Mouse (Mus musculus) liver, embryonic 14.5 days (tissue): ENCODE results near the gene Tacc2. TPM values are rescaled to one million over a fixed set of nuclear protein-coding genes. Genes with fewer than 3 reads are reported as not detected.
A peak's percentile ranks its signal among the peaks of the same experiment; 100 is the strongest.

Source experiments
- ATAC-seq: fragments of 200-750 bp; cut with Nextera tagmentation; 2 replicates; pipeline ENCODE4 v1.8.0; 2017; ENCODE audit warnings: moderate number of reproducible peaks, mild to moderate bottlenecking, moderate library complexity; ENCODE audit not compliant: insufficient read depth
- DNase-seq, 3 experiments: peaks; one replicate each; pipeline ENCODE4 v3.0.0-alpha.2; 2012 to 2013; ENCODE audit warnings: low read depth in 3 of 3, low spot score in 3 of 3
- H3K27ac ChIP-seq: fragments of 300-500 bp; sonication (generic); 2 replicates; pipeline ENCODE4 v1.5.1; 2014; ENCODE audit warnings: moderate library complexity, mild to moderate bottlenecking, control low read depth, inconsistent platforms
- H3K27me3 ChIP-seq: fragments of 300-500 bp; sonication (generic); 2 replicates; pipeline ENCODE4 v1.6.1; 2014; ENCODE audit warnings: mild to moderate bottlenecking, low read length, moderate library complexity; ENCODE audit not compliant: control insufficient read depth, insufficient read depth
- H3K36me3 ChIP-seq: fragments of 300-500 bp; sonication (generic); replicated peaks from 2 replicates; pipeline ENCODE4 v1.6.1; 2014; ENCODE audit warnings: low read depth; ENCODE audit not compliant: control insufficient read depth, insufficient read depth
- H3K4me1 ChIP-seq, 2 experiments: fragments of 200-500 bp in 1 of 2; fragments of 300-500 bp in 1 of 2; sonication (generic) in 1 of 2; replicated peaks; 2 replicates each; pipeline ENCODE4 v1.6.1; 2012 to 2014; ENCODE audit warnings: antibody characterized with exemption in 1 of 2, inconsistent platforms in 1 of 2, low read length in 1 of 2; ENCODE audit not compliant: control insufficient read depth in 2 of 2, insufficient read depth in 2 of 2
- H3K4me2 ChIP-seq: fragments of 300-500 bp; sonication (generic); 2 replicates; pipeline ENCODE4 v1.6.1; 2014; ENCODE audit warnings: low read depth, mild to moderate bottlenecking, control low read depth, moderate library complexity
- H3K4me3 ChIP-seq, 2 experiments: fragments of 200-500 bp in 1 of 2; fragments of 300-500 bp in 1 of 2; sonication (generic) in 1 of 2; 2 replicates each; pipeline ENCODE4 v1.5.1; 2012 to 2014; ENCODE audit warnings: low read depth in 2 of 2, low read length in 2 of 2, mild to moderate bottlenecking in 2 of 2, control low read depth in 1 of 2, inconsistent platforms in 1 of 2, moderate library complexity in 1 of 2; ENCODE audit not compliant: insufficient read depth in 1 of 2
- H3K9ac ChIP-seq: fragments of 300-500 bp; sonication (generic); replicated peaks from 2 replicates; pipeline ENCODE4 v1.6.1; 2014; ENCODE audit warnings: mild to moderate bottlenecking, control low read depth, moderate library complexity
- H3K9me3 ChIP-seq: fragments of 300-500 bp; sonication (generic); 2 replicates; pipeline ENCODE4 v1.6.1; 2016; ENCODE audit warnings: low read length, mixed read lengths; ENCODE audit not compliant: control insufficient read depth
- CTCF ChIP-seq: IDR thresholded peaks from 2 replicates; pipeline ENCODE4 v1.5.1; 2016; ENCODE audit warnings: antibody characterized with exemption, low read depth, control low read depth
- EP300 ChIP-seq: IDR thresholded peaks from 2 replicates; pipeline ENCODE4 v1.6.1; 2016; ENCODE audit warnings: antibody characterized with exemption, low read depth
- WGBS: fragments of 180-500 bp; shearing (Covaris S2); extraction: QIAGEN DNeasy Blood & Tissue Kit; methylation state at CpG from one replicate; pipeline ENCODE4 v1.1.7; 2014; ENCODE audit not compliant: insufficient replicate concordance; 5-methylcytosine and 5-hydroxymethylcytosine counted together
- polyA plus RNA-seq, 2 experiments: library from polyadenylated mRNA; depleted of rRNA in 1 of 2; stranded (reverse) in 1 of 2; unstranded in 1 of 2; fragments of >200 nt; fragmentation: Nextera tagmentation in 1 of 2; extraction: Ambion mirVana in 1 of 2; gene quantifications; 2 replicates each; pipeline versions ENCODE4 v1.2.1 to v1.2.3; 2012 to 2014

Tacc2 gene
- polyA plus RNA-seq, 2 experiments: 2.0 to 2.4 TPM

DNA sequence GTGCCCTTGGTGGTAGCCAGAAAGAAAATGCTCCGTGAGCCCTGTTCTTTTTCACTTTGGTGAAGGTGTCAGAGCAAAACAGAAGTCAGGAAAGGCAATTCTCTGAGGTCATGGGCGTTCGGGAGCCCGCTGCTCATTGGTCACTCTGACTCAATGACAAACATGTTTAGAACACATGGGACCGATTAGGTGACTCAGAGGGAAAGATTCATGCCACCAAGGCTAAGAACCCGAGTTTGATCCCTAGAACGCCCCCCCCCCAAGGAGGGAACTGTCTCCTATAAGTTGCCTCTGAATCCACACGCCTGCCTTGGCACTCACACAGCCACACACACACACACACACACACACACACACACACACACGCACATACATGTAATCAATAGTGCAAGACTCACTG lies 216.4 kb downstream of the Tacc2 start:
- WGBS: 64% methylated on average over 9 of the region's 9 CpGs
- no peak overlapping the region for H3K4me2 ChIP-seq
- H3K27me3 ChIP-seq: no peaks in the 10 kb centered on the region
- no peaks in the 10 kb centered on the region for H3K9me3 ChIP-seq
- H3K4me3 ChIP-seq: no peak overlapping the region
- DNase-seq (no peak), ATAC-seq (no peak)
- H3K9ac ChIP-seq: no peak overlapping the region
- H3K4me1 ChIP-seq: peaks cover 0 to under 1% of the 10 kb centered on the region in 2 experiments; a peak in 1 of 4 replicates
- no peak overlapping the region for H3K27ac ChIP-seq
- TF ChIP-seq CTCF: no peak
- TF ChIP-seq EP300: no peak
- H3K36me3 ChIP-seq: no peaks in the 10 kb centered on the region

DNA sequence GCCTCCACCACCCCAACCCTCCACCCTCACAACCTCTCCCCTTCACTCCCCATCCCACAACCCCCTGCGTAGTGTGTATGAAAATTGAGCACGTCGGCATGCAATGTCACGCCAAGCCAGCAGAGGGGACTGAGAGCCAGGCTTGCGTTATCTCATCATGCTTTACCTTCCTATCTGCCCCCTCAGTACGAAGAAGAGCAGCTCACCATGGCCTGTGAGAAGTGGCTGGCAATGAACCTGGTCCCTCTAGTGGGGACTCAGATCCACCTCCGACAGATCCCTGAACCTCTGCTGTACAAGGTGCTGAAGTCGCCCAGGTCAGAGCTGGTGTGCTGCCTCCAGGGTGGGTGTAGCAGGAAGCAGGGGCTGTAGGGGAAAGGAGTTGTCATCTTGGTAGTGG lies 219.5 kb downstream of the Tacc2 start:
- Histone ChIP-seq H3K27me3 (no peaks in the 10 kb centered on the region), H3K4me2 (no peak overlapping the region), H3K9ac (no peak overlapping the region), H3K36me3 (no peaks in the 10 kb centered on the region), H3K27ac (no peak overlapping the region), H3K4me3 (no peak overlapping the region), H3K4me1 (peaks cover 0 to 8% of the 10 kb centered on the region in 2 experiments; a peak in 2 of 4 replicates), H3K9me3 (no peaks in the 10 kb centered on the region)
- TF ChIP-seq EP300 (no peak), CTCF (peak; percentile 43)
- ATAC-seq (no peak), DNase-seq (no peak)
- 51% methylated on average over 8 of the region's 8 CpGs for WGBS

GRCm38 (mm10) chr7:130797524-130797923 lies 220.3 kb downstream of the Tacc2 start:
- no peaks in the 10 kb centered on the region for H3K9me3 ChIP-seq
- no peak overlapping the region for H3K4me2 ChIP-seq
- no peak for ATAC-seq
- H3K4me1 ChIP-seq: peaks cover 0 to 8% of the 10 kb centered on the region in 2 experiments; a peak in 2 of 4 replicates
- no peak overlapping the region for H3K9ac ChIP-seq
- no peak for DNase-seq
- no peak overlapping the region for H3K27ac ChIP-seq
- no peaks in the 10 kb centered on the region for H3K36me3 ChIP-seq
- no peaks in the 10 kb centered on the region for H3K27me3 ChIP-seq
- WGBS: 58% methylated on average over 6 of the region's 6 CpGs
- no peak for TF ChIP-seq CTCF
- no peak for TF ChIP-seq EP300
- no peak overlapping the region for H3K4me3 ChIP-seq

DNA sequence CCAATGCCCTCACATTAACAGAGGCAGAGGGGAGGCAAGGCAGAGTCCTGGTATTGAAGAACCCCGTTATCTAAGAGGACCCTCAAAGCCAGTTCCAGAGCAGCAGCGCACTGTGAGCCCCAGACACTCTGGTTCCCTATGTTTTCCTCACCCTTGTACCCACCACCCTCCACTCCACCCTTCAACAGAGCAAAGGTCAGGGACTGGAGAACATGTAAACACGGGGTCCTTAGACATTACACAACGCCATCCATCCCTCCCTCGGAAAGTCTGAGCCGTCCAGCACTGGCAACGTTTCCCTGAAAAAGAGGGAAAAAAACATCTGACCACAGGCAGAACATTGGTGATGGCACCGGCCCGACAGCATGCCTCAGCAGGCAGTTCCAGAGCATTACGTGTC lies 222.2 kb downstream of the Tacc2 start:
- Histone ChIP-seq H3K4me2 (no peak overlapping the region), H3K9ac (no peak overlapping the region), H3K27ac (no peak overlapping the region), H3K36me3 (no peaks in the 10 kb centered on the region), H3K4me1 (peaks cover 0 to 8% of the 10 kb centered on the region in 2 experiments; a peak in 2 of 4 replicates), H3K27me3 (no peaks in the 10 kb centered on the region), H3K9me3 (no peaks in the 10 kb centered on the region), H3K4me3 (no peak overlapping the region)
- 73% methylated on average over 10 of the region's 10 CpGs for WGBS
- DNase-seq (no peak), ATAC-seq (peak; percentile 52; the same call in 1 of the 2 replicates)
- TF ChIP-seq CTCF (no peak), EP300 (no peak)

DNA sequence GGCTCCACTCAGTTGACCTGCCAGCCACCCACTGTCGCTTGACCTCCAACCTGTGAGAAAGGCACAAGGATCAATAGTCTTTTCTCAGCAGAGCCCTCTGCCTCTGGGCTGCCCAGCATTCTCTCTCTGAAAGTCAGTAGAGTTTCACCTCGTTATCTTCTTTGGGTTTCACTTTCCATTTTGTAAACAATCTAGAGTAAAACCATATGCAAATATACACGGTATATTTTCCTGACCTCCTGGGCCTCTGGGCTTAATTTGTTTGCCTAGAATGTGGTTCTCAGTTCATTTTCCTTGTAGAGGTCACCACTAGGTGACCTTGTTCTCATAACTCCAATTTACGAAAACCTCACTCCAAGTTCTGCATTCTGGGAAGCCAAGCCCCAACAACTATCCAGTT lies 223.4 kb downstream of the Tacc2 start:
- Histone ChIP-seq H3K4me3 (no peak overlapping the region), H3K27me3 (no peaks in the 10 kb centered on the region), H3K27ac (no peak overlapping the region), H3K4me2 (no peak overlapping the region), H3K36me3 (no peaks in the 10 kb centered on the region), H3K4me1 (peaks cover 0 to 8% of the 10 kb centered on the region in 2 experiments; a peak in 2 of 4 replicates), H3K9me3 (no peaks in the 10 kb centered on the region), H3K9ac (no peak overlapping the region)
- ATAC-seq (no peak), DNase-seq (no peak)
- 40% methylated on average over 4 of the region's 4 CpGs for WGBS
- TF ChIP-seq CTCF: no peak
- TF ChIP-seq EP300: no peak
